Mouse (Mus musculus) kidney, adult 2 months (tissue): Measurements from ENCODE around the gene Ces1c.

Experiments used
- CTCF ChIP-seq: fragments of 200-500 bp; conservative IDR thresholded peaks from 2 replicates; pipeline ENCODE4 v1.5.1; 2011; ENCODE audit warnings: low read depth, mild to moderate bottlenecking, control low read depth, low read length, moderate library complexity, mixed read lengths; ENCODE audit not compliant: insufficient read depth, insufficient read length
- POLR2A ChIP-seq: fragments of 200-500 bp; IDR thresholded peaks from one replicate; pipeline ENCODE4 v1.6.1; 2011; ENCODE audit warnings: low read depth, low read length, control low read depth

GRCm38 (mm10) chr8:93131233-93131980 lies at the start of gene Ces1c:
- TF ChIP-seq CTCF (no peak), POLR2A (no peak)
